Mouse (Mus musculus) adipocyte (in vitro differentiated cells): Measurements from ENCODE around the gene Crocc.

Experiments
- DNase-seq: peaks from one replicate; pipeline ENCODE4 v3.0.0-alpha.2; 2016; ENCODE audit warnings: low spot score

Gene Crocc

DNA sequence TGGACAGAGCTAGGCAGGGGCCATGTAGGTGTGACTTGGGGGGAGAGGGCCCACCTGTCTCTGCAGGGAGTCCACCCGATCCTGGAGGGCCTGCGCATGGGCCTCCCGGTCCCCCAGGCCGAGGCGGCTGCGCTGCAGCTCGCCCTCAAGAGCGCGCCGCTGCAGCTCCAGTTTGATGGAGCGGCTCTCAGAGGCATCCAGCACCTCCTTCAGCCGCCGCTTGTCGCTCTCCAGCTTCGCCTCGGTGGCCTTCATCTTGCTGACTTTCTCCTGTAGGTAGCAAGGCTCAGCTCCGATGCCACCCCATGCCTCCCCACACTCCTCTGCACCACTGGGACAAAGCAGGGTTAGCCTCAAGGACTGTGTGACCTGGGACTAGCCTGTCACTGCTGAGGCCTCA is 40.1 kb downstream of the Crocc start:
- no peak for DNase-seq

DNA sequence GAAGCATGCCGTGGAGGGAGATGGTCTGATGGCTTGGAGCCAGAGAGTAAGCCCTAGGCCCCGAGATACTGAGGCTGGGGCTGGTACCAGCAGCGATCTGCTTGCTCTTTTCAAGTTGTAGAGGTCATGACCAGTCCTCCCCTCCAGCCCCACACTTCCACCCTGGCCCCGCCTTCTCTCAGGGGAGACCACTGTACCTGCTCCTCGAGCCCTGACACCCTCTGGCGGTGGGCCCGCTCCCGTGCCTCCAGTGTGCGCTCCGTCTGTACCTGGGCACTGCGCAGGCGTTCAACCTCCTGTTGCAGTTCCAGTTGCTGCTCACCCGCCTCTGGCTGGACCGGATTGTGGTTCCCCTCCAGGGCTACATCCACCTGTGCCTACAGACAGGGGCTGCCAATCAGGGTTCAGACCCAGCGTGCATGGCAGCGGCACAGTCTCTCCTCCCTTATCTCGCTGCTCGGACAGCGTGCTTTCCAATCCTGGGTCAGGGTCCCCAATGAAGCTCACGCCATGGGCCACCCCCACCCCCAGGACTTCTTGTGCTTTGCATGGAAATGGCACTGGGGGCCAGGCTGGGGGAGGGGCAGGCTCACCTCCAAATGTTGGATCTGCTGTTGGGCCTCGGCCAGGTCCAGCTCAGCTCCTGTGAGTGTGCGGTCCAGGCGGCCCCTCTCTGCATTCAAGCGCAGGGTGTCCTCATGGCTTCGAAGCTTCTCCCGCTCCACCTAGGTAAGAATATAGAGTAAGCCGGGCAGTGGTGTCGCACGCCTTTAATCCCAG is 42.5 kb downstream of the Crocc start:
- DNase-seq = no peak

DNA sequence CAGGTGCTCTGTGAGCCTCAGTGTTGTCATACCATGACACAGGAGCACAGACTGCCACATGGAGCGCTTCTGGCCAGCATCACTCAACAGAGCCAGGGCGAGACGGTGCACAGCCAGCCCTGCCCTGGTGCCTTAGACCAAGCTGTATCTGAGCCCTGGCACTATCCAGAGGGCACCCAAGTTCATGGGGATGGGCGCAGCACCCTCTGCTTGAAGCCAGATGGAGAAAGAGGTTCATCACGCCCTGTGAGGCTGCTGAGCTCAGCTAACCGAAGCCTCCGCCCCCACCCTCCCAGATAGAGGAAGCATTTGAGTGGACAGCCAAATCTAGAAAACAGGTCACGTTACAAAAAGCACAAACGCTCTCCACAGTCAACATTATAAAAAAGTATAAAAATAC is 44.0 kb downstream of the Crocc start:
- DNase-seq = peak; percentile 9

GRCm38 (mm10) chr4:141015356-141015755 is 45.0 kb downstream of the Crocc start:
- no peak for DNase-seq

DNA sequence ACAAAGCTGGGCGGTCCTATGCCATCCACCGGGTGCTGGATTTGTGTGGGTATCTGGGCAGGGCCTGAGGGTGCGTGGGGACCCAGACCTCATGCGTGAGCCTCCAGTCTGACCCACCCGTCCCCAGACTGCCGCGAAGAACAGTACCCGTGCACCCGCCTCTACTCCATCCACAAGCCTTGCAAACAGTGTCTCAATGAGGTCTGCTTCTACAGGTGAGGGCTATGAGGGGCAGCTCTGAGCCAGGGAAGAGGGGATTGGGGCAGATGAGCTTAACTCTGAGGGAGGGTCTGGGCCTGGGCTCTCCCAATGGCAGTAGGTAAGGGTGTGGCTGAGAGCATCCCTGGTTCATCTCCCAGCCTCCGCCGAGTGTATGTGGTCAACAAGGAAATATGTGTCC is 45.5 kb downstream of the Crocc start:
- no peak for DNase-seq

DNA sequence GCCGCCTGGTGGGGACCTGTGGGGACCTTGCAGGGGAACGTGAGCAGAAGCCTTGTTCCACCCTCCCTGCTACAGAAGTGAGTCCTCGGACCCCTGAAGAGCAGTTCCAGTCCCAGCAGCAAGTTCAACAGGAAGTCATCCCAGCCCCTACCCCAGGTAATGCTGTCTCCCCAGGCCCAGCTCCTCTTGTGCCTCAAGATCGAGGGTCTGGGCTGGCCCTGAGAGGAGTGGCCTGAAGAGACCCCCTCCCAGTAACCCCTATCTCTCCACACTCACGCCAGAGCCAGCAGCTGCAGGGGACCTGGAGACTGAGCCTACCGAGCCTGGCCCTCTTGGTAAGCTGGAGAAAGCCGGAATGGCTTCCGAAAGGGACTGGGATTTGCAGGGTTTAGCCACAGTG is 46.2 kb downstream of the Crocc start:
- no peak for DNase-seq

DNA sequence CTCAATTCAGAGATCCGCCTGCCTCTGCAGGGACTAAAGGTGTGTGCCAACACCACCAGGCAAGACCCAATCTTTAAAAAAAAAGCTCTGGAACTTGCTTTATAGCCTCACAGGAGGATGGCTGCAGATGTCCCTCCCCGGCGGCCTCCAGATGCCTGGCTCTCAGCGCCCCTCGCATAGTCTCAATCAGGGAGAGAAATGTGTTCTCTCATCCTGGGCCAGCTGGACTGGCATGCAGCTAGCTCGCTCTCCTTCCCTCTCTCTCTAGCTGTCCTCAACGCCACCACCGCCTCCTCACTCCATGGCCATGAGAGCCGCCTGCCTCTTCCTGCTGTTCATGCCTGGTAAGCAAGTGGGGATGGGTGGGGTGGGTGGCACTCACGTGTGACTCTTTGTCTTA is 47.8 kb downstream of the Crocc start:
- DNase-seq = no peak

DNA sequence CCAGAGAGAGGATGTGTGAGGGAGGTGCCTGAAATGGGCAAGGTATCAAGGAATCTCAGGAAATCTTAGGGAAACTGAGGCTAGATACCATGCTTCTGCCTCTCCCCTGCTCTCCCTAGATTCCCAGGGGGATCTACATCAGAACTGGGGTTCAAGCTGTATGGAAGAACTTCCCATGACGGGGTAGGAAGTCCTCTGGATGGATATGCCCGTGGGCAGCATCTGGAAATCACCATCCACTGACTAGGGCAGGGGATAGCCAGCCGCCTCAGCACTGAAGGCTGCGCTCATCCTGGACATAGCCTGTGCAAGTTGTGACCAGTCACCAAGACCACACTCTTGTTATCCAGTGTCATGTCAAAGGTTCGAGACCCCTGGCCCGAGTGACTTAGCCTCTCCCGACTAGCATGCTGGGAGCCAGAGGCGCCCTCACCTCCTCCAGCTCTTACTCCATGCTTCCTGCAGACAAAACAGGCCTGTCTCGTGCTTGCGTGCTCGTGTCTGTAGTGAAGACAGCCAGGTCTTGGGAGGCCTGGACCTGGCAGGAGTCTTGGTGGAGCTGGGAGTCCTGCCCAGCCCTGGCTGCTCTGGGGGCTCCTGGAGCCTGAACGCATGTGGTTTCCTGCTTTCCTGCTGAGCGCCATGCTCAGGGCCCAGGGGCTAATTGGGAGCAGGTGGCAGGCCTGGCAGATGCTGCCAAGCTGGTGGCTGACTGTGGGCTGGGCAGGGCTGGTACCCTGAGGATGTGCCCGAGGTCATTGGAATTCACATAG is 48.6 kb downstream of the Crocc start:
- DNase-seq = peak; percentile 34

DNA sequence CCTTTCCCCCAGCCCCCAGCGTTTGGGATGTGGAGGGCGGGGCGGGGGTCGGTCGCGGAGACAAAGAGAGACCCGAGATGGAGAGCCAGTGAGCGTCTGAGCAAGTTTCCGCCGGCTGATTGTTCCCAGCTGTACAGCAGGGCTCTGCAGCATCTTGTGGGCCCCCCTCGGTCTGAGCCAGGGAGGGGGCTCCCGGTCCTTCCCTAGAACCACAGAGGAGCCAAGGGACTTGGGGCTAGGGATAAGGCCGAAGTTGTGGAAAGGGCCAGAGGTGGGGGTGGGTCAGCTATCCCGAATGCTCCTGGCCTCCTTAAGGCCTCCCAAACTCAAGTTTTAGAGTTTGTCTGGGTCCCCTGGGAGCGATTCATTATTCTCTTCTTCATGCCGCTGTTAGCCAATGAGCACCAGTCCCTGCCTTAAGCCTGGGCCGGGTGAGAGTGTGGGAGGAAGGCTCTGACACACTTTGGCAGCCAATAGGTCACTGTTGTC is 49.4 kb downstream of the Crocc start:
- peak; percentile 60 for DNase-seq

DNA sequence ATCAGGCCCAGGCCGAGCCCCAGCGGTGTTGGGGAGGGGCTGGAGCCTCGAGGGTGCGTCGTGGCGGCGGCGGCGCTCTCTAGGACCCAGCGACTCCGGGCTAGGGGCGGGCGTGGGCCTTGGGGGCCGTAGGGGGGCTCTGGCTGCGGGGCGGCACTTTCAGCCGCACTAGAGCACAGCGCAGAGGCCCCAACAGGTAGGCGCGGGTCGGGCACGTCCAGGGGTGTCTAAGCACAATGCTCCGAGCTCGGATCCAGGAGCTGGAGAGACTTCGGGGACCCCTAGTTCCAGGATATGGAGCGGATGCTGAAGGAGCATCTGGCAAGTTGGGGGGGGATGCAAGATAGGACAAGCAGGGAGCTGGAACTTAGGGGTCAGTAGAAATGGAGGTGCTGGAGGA is 49.8 kb downstream of the Crocc start:
- no peak for DNase-seq

GRCm38 (mm10) chr4:141010118-141010517 is 50.2 kb downstream of the Crocc start, which contains the start of gene Mfap2:
Gene Mfap2, plus strand, starts transcription at chr4:141010418.
- DNase-seq = no peak

- DNase-seq = peak; percentile 60
Measured at GRCm38 (mm10) chr4:141008028-141008427, 52.3 kb downstream of the Crocc start.

GRCm38 (mm10) chr4:141005983-141006382 is 54.4 kb downstream of the Crocc start:
- DNase-seq = no peak

DNA sequence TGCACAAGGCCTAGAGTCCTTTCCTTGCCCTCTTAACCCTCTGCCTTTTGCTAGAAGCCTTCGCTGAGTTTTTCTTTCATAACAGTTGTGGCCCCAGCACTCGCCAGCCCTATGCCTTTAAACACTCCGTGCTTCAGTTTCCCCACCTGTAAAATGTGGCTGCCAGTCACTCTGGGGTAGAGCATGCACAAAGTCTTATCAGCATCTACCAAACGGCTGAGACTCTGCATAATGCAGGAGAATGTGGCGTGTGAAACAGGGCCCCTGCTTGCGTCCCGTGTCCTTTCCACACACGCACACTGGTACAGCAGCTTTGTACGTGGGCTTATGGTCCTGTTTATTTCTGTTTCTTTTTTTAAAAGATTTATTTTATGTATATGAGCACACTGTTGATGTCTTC is 63.5 kb downstream of the Crocc start:
- no peak for DNase-seq

DNA sequence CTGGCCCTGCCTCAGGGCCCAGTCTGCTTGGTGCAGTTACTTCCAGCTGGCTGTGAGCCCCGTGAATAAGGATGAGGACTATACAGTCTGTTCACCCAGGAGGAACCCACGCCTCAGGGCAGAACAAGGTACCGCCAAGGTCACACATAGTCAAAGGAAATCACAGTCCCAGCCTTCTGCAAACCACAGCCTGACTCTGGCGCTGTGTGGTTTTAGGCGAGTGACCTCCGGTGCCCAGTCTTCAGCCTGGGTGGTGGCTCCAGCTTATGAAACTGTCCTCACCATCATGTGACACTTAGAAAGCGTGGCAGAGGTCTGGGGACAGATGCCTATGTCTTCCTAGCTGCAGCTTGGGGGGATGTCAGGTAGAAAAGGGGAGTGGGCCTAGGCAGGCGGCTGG is 64.5 kb downstream of the Crocc start:
- DNase-seq = no peak

- no peak for DNase-seq
Measured at GRCm38 (mm10) chr4:140993846-140994245, 66.5 kb downstream of the Crocc start.

DNA sequence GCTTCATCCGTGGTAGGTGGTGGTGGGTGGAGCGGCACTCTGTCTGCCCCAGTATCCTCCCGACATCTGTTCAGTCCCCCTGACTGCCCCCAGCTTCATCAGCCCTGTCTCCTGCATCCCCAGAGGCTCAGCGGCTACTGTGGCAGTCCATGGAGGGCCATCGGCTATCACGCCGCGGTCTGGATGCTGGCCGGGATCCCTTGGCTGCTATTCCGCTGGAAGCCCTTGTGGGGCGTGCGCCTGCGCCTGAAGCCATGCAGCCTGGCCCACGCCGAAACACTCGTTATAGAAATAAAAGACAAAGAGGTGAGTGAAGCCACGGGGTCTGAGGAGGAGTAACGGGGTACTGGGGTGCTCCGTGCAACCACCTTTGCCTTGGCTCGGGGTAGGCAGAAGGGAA is 68.1 kb downstream of the Crocc start:
- DNase-seq = no peak

- no peak for DNase-seq
Measured at GRCm38 (mm10) chr4:140989447-140989846, 70.9 kb downstream of the Crocc start.

GRCm38 (mm10) chr4:140988706-140989290 is 71.6 kb downstream of the Crocc start:
- DNase-seq = no peak

DNA sequence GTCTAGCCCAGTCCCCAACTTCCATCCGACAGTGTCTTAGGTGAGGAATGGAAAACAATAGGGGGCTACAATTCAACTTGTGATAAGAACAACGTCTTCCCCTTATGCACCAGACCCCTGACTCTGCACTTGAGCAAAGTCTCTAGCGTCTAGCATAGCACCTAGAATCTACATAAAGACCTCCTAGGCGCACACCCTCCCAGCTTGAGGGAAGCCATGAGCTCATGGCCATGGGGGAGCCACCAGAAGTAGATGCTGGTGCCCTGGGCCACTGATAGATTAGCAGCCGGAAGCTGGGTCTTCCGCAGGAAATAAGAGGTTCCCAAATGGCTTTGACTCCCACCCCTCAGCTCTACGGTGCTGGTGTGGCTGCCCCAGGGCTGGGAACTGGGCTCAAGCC is 72.9 kb downstream of the Crocc start:
- DNase-seq = no peak

- DNase-seq = peak; percentile 70
Measured at GRCm38 (mm10) chr4:140986711-140987395, 73.5 kb downstream of the Crocc start, which contains the start of gene Atp13a2. Gene Atp13a2, plus strand, starts transcription at chr4:140986873.

- no peak for DNase-seq
Measured at GRCm38 (mm10) chr4:140986024-140986710, 74.2 kb downstream of the Crocc start.
